Mouse (Mus musculus): Measurements from ENCODE around the gene Pcdh7. TPM values are rescaled to one million over a fixed set of nuclear protein-coding genes. Genes with fewer than 3 reads are reported as not detected.

Gene Pcdh7
- polyA plus RNA-seq, 1 experiment from 2014 or later = 20.7 TPM

GRCm38 (mm10) chr5:57778093-57778492 is 60.3 kb downstream of the Pcdh7 start:
- ATAC-seq (ENCODE audit: low read depth) = no peak
- Histone ChIP-seq H3K36me3 (no peaks in the 10 kb centered on the region), H3K4me2 (no peak overlapping the region)

GRCm38 (mm10) chr5:57779951-57780350 is 62.2 kb downstream of the Pcdh7 start:
- Histone ChIP-seq H3K36me3 (no peaks in the 10 kb centered on the region), H3K9ac (no peak overlapping the region), H3K27ac (replicated peaks) (no peak overlapping the region; the same call in 1 of the 2 replicates), H3K4me3 (no peak overlapping the region), H3K4me2 (no peak overlapping the region), H3K4me1 (replicated peaks) (peaks cover 4% of the 10 kb centered on the region; the same call in 1 of the 2 replicates), H3K27me3 (no peaks in the 10 kb centered on the region), H3K9me3 (no peaks in the 10 kb centered on the region)
- ATAC-seq (ENCODE audit: low read depth) = no peak

More at GRCm38 (mm10) chr5:57778093-57778492, 60.3 kb downstream of the Pcdh7 start:
- Histone ChIP-seq H3K9ac (no peak overlapping the region), H3K4me1 (replicated peaks) (0 out of 2 replicates have a peak, but pooled peaks cover 3% of the 10 kb centered on the region), H3K27ac (replicated peaks) (no peak overlapping the region), H3K9me3 (no peaks in the 10 kb centered on the region), H3K4me3 (no peak overlapping the region), H3K27me3 (no peaks in the 10 kb centered on the region)
- 74% methylated on average over 3 of the region's 3 CpGs for WGBS

- Histone ChIP-seq H3K4me2 (no peak overlapping the region), H3K27ac (replicated peaks) (no peak overlapping the region), H3K9ac (no peak overlapping the region), H3K4me1 (replicated peaks) (peaks cover 10% of the 10 kb centered on the region; the same call in 1 of the 2 replicates), H3K27me3 (no peaks in the 10 kb centered on the region), H3K4me3 (no peak overlapping the region), H3K36me3 (no peaks in the 10 kb centered on the region), H3K9me3 (no peaks in the 10 kb centered on the region)
- ATAC-seq (ENCODE audit: low read depth) = no peak
- WGBS = 88% methylated on average over 4 of the region's 4 CpGs
Observed at GRCm38 (mm10) chr5:57780574-57780973, 62.8 kb downstream of the Pcdh7 start.

DNA sequence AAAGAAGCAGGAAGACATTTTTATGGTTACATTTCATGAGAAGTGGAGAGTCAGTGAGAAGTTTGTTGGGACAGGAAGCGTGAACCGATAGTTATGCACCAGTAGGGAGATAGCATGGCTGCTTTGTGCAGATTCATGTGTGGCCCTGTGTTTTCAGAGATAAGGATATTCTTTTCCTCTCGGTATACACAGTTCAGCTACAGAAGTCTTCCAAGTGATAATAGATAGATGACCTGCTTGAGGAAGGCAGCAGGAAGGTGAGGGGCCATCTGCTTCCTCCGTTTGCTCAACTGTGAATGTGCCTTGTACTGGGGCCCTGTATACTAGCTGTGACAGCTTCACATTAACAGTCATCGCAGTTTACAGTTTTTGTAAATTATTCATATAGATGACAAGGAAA is 64.2 kb downstream of the Pcdh7 start:
- H3K4me3 ChIP-seq = no peak overlapping the region
- no peak for ATAC-seq (ENCODE audit: low read depth)
- H3K27ac ChIP-seq (replicated peaks) = no peak overlapping the region
- H3K27me3 ChIP-seq = no peaks in the 10 kb centered on the region
- WGBS = 76% methylated on average over 5 of the region's 5 CpGs
- H3K4me2 ChIP-seq = no peak overlapping the region
- no peak overlapping the region for H3K9ac ChIP-seq
- no peaks in the 10 kb centered on the region for H3K9me3 ChIP-seq
- no peaks in the 10 kb centered on the region for H3K36me3 ChIP-seq
- peaks cover 11% of the 10 kb centered on the region; the same call in 1 of the 2 replicates for H3K4me1 ChIP-seq (replicated peaks)

DNA sequence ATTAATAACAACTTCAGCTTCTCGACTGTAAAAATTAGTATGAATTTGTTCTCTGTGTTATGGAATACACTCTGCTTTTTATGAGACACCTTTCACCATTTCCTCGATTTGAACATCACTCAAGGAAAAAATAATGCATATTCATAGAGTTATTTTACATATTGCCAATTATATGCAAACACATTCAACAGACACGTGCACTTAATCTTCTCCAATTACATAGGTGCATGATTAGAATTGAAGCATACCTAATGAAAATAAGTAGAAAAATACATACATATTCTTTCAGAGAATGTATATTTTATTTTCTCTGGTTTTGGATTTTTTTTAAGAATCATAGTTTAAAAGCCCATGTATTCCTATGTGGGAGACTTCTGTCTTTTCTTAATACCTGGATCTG is 64.8 kb downstream of the Pcdh7 start:
- Histone ChIP-seq H3K27ac (replicated peaks) (no peak overlapping the region), H3K9ac (no peak overlapping the region), H3K4me1 (replicated peaks) (peaks cover 11% of the 10 kb centered on the region; the same call in 1 of the 2 replicates), H3K27me3 (no peaks in the 10 kb centered on the region), H3K36me3 (no peaks in the 10 kb centered on the region), H3K4me2 (no peak overlapping the region), H3K4me3 (no peak overlapping the region), H3K9me3 (no peaks in the 10 kb centered on the region)
- no peak for ATAC-seq (ENCODE audit: low read depth)
- 73% methylated on average over 3 of the region's 3 CpGs for WGBS

DNA sequence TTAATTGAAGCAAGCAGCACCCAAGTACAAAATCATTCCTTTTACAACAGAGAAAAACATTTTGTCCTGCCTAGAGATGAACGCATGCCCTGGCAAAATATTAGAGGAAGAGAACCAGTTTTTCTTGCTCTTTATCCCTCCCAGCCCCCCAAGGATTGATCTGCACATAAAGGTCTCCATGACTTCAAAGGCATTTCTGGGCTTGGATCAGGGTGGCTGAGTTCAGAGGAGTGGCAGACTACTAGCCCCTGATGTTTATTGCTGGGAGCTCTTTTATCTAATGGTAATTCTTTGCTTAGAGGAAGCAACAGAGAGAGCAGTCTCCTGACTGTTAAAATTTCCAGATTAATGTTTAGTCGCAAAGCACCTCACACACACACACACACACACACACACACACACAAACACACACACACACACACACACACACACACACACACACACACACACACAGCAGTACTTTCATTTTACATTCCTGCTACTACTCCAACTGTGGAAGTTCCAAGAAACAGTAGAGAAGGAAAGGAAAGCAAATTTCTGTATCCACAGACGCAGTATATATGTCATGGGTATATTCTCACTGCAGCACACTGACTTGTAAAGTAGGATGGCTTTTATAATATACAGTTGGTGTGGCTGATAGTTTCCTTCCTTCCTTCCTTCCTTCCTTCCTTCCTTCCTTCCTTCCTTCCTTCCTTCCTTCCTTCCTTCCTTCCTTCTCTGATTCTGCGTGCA is 71.2 kb downstream of the Pcdh7 start:
- no peaks in the 10 kb centered on the region for H3K27me3 ChIP-seq
- WGBS = 27% methylated on average over 3 of the region's 4 CpGs
- ATAC-seq (ENCODE audit: low read depth) = no peak
- H3K27ac ChIP-seq (replicated peaks) = no peak overlapping the region
- no peaks in the 10 kb centered on the region for H3K36me3 ChIP-seq
- H3K4me3 ChIP-seq = no peak overlapping the region
- H3K9me3 ChIP-seq = no peaks in the 10 kb centered on the region
- no peak overlapping the region for H3K9ac ChIP-seq
- no peak overlapping the region for H3K4me2 ChIP-seq
- peaks cover 8% of the 10 kb centered on the region for H3K4me1 ChIP-seq (replicated peaks)

DNA sequence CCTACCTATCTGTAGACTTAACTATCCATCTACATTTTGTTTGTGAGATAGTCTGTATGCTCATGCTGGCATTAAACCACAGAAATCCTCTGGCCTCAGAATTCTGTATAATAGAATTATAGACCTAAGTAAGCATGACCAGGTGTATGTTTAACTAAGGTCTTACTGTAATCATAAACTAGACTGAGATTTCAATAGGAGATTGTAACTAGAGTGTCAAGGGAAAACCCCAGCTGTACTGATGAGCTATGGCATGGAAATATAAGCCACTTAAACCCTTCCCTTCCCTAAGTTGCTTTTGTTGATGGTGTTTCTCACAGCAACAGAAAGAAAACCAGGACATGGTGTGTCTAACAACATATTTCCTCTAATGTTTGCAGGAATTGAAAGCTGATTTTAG is 78.6 kb downstream of the Pcdh7 start:
- Histone ChIP-seq H3K27me3 (no peaks in the 10 kb centered on the region), H3K27ac (replicated peaks) (no peak overlapping the region), H3K4me1 (replicated peaks) (no peaks in the 10 kb centered on the region), H3K9ac (no peak overlapping the region), H3K4me3 (no peak overlapping the region), H3K36me3 (no peaks in the 10 kb centered on the region), H3K9me3 (no peaks in the 10 kb centered on the region), H3K4me2 (no peak overlapping the region)
- no peak for ATAC-seq (ENCODE audit: low read depth)

- WGBS = 88% methylated on average over 7 of the region's 7 CpGs
- Histone ChIP-seq H3K9ac (no peak overlapping the region), H3K27ac (replicated peaks) (no peak overlapping the region), H3K4me3 (no peak overlapping the region), H3K4me2 (no peak overlapping the region), H3K4me1 (replicated peaks) (no peaks in the 10 kb centered on the region), H3K9me3 (no peaks in the 10 kb centered on the region), H3K36me3 (no peaks in the 10 kb centered on the region), H3K27me3 (no peaks in the 10 kb centered on the region)
- no peak for ATAC-seq (ENCODE audit: low read depth)
Observed at GRCm38 (mm10) chr5:57797951-57798670, 80.3 kb downstream of the Pcdh7 start.

DNA sequence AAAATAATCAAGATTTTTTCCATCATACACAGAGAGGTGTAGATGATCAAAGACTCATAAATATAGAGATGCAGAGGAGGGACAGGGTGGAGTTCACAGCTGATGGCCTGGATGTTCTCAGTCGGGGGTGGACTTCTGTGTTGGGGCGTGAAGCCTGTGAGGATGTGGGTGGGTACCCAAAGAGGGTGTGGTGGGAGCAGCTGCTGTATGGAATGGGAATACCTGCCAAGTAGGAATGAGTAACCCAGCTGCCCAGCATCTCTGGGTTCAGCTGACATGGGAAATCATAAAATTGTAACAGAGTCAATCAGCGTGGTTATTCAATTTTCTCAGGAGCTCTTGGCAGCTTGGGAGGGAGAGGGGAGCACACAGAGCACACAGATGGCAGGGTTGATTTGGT is 85.3 kb downstream of the Pcdh7 start:
- Histone ChIP-seq H3K27ac (replicated peaks) (no peak overlapping the region), H3K36me3 (no peaks in the 10 kb centered on the region), H3K9me3 (no peaks in the 10 kb centered on the region), H3K4me3 (no peak overlapping the region), H3K4me1 (replicated peaks) (no peaks in the 10 kb centered on the region), H3K9ac (no peak overlapping the region), H3K27me3 (no peaks in the 10 kb centered on the region), H3K4me2 (no peak overlapping the region)
- ATAC-seq (ENCODE audit: low read depth) = no peak
- WGBS = 85% methylated on average over 3 of the region's 3 CpGs

DNA sequence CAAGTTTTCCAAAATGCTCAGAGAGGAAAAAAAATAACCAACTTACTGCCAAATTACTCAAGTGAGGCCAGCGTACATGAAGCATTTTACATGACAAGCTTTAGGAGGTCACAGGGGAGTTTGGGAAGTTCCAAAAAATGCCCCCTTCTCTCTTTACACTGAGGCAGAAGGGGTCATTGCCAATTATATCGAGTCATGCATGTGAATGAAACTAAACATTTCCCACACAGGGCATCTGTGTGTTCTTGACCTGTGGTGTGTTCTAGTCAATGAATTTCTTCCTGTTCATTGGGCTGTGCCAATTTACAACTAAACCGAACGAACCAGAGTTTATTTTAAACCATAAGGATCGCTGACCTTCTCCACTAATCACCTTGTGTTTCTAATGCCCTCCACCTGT is 86.1 kb downstream of the Pcdh7 start:
- no peak overlapping the region for H3K9ac ChIP-seq
- no peaks in the 10 kb centered on the region for H3K36me3 ChIP-seq
- H3K4me3 ChIP-seq = no peak overlapping the region
- ATAC-seq (ENCODE audit: low read depth) = no peak
- H3K27ac ChIP-seq (replicated peaks) = no peak overlapping the region
- H3K9me3 ChIP-seq = no peaks in the 10 kb centered on the region
- no peaks in the 10 kb centered on the region for H3K4me1 ChIP-seq (replicated peaks)
- WGBS = 77% methylated on average over 5 of the region's 5 CpGs
- H3K27me3 ChIP-seq = no peaks in the 10 kb centered on the region
- no peak overlapping the region for H3K4me2 ChIP-seq

- Histone ChIP-seq H3K27me3 (no peaks in the 10 kb centered on the region), H3K9ac (no peak overlapping the region), H3K36me3 (no peaks in the 10 kb centered on the region), H3K9me3 (no peaks in the 10 kb centered on the region), H3K4me2 (no peak overlapping the region), H3K4me1 (replicated peaks) (no peaks in the 10 kb centered on the region), H3K4me3 (no peak overlapping the region), H3K27ac (replicated peaks) (no peak overlapping the region)
- ATAC-seq (ENCODE audit: low read depth) = no peak
- 82% methylated on average over 2 of the region's 2 CpGs for WGBS
Observed at GRCm38 (mm10) chr5:57807350-57807749, 89.6 kb downstream of the Pcdh7 start.

- H3K27ac ChIP-seq (replicated peaks) = no peak overlapping the region
- ATAC-seq (ENCODE audit: low read depth) = no peak
- 65% methylated on average over 1 of the region's 1 CpGs for WGBS
Observed at GRCm38 (mm10) chr5:57810641-57811040, 92.9 kb downstream of the Pcdh7 start.

More at GRCm38 (mm10) chr5:57810641-57811040, 92.9 kb downstream of the Pcdh7 start:
- Histone ChIP-seq H3K4me1 (replicated peaks) (no peaks in the 10 kb centered on the region), H3K27me3 (no peaks in the 10 kb centered on the region), H3K9me3 (no peaks in the 10 kb centered on the region), H3K4me2 (no peak overlapping the region), H3K9ac (no peak overlapping the region), H3K36me3 (no peaks in the 10 kb centered on the region), H3K4me3 (no peak overlapping the region)

Data from neural tube, embryonic 13.5 days (tissue).